Mouse (Mus musculus) lung, embryonic 14.5 days (tissue): ENCODE measurements at regions not wholly inside any gene's neighbourhood (a gene's known extent, or its start where the extent isn't known, plus 50 kb on each side); places are given as distances from the start of the nearest gene placed in this dataset.
A peak's percentile ranks its signal among the peaks of the same experiment; 100 is the strongest.

Experiments used
- ATAC-seq: fragments of 200-750 bp; cut with Nextera tagmentation; 2 replicates; pipeline ENCODE4 v1.8.0; 2017; ENCODE audit warnings: mild to moderate bottlenecking, moderate TSS enrichment, moderate library complexity; ENCODE audit not compliant: insufficient read depth
- DNase-seq: peaks from one replicate; pipeline ENCODE4 v3.0.0-alpha.2; 2015
- H3K27ac ChIP-seq: fragments of 300-500 bp; sonication (generic); 2 replicates; pipeline ENCODE4 v1.5.1; 2014; ENCODE audit warnings: low read depth, mild to moderate bottlenecking, moderate library complexity
- H3K27me3 ChIP-seq: fragments of 300-500 bp; sonication (generic); 2 replicates; pipeline ENCODE4 v1.6.1; 2014; ENCODE audit warnings: low read length, control low read depth; ENCODE audit not compliant: insufficient read depth
- H3K36me3 ChIP-seq: fragments of 300-500 bp; sonication (generic); 2 replicates; pipeline ENCODE4 v1.6.1; 2014; ENCODE audit warnings: control low read depth; ENCODE audit not compliant: insufficient read depth
- H3K4me1 ChIP-seq: fragments of 300-500 bp; sonication (generic); 2 replicates; pipeline ENCODE4 v1.6.1; 2014; ENCODE audit warnings: antibody characterized with exemption, control low read depth; ENCODE audit not compliant: insufficient read depth
- H3K4me2 ChIP-seq: fragments of 300-500 bp; sonication (generic); 2 replicates; pipeline ENCODE4 v1.6.1; 2014; ENCODE audit warnings: mild to moderate bottlenecking
- H3K4me3 ChIP-seq: fragments of 300-500 bp; sonication (generic); 2 replicates; pipeline ENCODE4 v1.5.1; 2014; ENCODE audit warnings: low read depth, low read length
- H3K9ac ChIP-seq: fragments of 300-500 bp; sonication (generic); 2 replicates; pipeline ENCODE4 v1.6.1; 2014
- H3K9me3 ChIP-seq: fragments of 300-500 bp; sonication (generic); 2 replicates; pipeline ENCODE4 v1.6.1; 2016; ENCODE audit warnings: low read depth, low read length, control low read depth
- CTCF ChIP-seq: IDR thresholded peaks from 2 replicates; pipeline ENCODE4 v1.5.1; 2016; ENCODE audit warnings: antibody characterized with exemption, low read depth
- WGBS: fragments of 180-500 bp; shearing (Covaris S2); extraction: QIAGEN DNeasy Blood & Tissue Kit; methylation state at CpG from one replicate; pipeline ENCODE4 v1.1.7; 2014; 5-methylcytosine and 5-hydroxymethylcytosine counted together

DNA sequence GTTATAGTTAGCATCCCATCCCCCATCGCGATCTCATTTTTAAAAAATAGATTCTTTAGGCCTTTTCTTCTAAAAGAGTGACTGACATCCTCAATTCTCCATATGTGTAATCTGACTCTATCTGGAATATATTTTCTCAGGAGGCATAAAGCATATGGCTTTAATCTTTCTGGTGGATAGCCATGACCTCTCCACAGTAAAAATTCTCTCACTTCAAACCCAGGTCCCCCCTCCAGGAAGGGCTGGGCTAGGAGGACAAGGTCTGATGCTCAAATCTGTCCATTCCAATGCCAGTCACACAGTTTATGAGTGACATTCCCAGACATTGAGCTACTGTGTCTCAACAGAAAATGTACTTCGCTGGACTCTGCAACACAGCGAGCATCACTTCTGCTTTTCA lies 226.8 kb upstream of the Kdm8 start:
- ATAC-seq (no peak), DNase-seq (no peak)
- H3K36me3 ChIP-seq: no peaks in the 10 kb centered on the region
- H3K27ac ChIP-seq: no peak overlapping the region
- TF ChIP-seq CTCF: no peak
- H3K4me3 ChIP-seq: no peak overlapping the region
- H3K4me1 ChIP-seq: no peaks in the 10 kb centered on the region
- H3K27me3 ChIP-seq: no peaks in the 10 kb centered on the region
- no peak overlapping the region for H3K9ac ChIP-seq
- H3K4me2 ChIP-seq: no peak overlapping the region
- no peaks in the 10 kb centered on the region for H3K9me3 ChIP-seq
- WGBS: 86% methylated on average over 4 of the region's 4 CpGs

DNA sequence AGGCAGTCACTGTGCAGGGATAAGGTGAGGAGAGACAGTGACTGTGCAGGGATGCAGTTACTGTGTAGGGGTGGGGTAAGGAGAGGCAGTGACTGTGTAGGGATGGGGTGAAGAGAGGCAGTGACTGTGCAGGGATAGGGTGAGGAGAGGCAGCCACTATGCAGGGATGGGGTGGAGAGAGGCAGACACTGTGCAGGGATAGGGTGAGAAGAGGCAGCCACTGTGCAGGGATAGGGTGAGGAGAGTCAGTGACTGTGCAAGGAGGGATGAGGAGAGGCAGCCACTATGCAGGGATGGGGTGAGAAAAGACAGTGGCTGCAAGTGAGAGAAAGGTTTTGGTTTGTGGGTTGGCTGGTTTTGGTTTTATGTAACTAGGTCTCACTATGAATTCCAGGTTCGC lies 221.8 kb upstream of the Kdm8 start:
- ATAC-seq: no peak
- no peak overlapping the region for H3K4me2 ChIP-seq
- WGBS: 80% methylated on average over 1 of the region's 1 CpGs
- no peak overlapping the region for H3K27ac ChIP-seq
- H3K9ac ChIP-seq: no peak overlapping the region
- H3K36me3 ChIP-seq: no peaks in the 10 kb centered on the region
- no peak for TF ChIP-seq CTCF
- no peaks in the 10 kb centered on the region for H3K27me3 ChIP-seq
- no peaks in the 10 kb centered on the region for H3K4me1 ChIP-seq
- H3K4me3 ChIP-seq: no peak overlapping the region
- DNase-seq: no peak
- no peaks in the 10 kb centered on the region for H3K9me3 ChIP-seq

DNA sequence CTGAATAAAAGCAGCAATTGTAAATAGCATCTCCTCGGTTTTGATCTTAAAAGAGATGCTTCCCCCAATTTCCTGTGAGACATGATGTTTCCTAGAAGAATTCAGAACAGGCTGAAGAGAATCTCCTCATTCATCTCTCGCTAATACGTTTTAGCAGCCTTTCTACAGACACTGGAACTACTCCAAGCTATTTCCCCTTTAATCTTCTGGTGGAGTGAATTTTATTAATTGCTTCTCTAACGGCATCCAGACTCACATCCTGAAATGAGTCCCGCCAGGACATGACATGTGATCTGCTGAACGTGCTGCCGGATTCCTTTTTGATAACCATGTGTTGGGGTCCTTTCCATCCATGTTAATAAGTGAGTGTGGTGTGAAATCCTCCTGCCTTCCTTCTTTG lies 209.6 kb upstream of the Kdm8 start:
- DNase-seq: peak; percentile 42
- no peak overlapping the region for H3K4me2 ChIP-seq

DNA sequence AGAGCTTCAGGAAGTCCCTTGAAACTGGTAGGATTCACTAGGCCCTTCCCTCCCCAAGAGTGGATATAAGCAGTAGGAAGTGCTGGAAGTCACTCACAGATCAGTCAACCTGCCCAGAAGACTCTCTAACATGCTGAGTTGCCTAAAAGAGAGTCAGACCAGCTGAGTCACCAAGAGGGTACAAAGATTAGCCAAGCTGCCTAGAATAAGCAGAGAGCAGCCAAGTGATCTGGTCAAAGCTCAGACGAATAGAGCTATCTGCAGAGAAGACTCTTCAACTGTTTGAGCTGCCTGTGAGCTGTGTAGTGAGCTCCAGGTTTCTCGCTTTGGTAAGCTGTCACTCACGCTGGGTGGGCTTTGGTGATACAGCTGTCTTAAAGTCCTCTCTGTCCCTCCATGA lies 207.4 kb upstream of the Kdm8 start:
- no peaks in the 10 kb centered on the region for H3K27me3 ChIP-seq
- ATAC-seq (no peak), DNase-seq (no peak)
- no peaks in the 10 kb centered on the region for H3K9me3 ChIP-seq
- H3K9ac ChIP-seq: no peak overlapping the region
- H3K27ac ChIP-seq: no peak overlapping the region
- H3K4me1 ChIP-seq: no peaks in the 10 kb centered on the region
- no peak overlapping the region for H3K4me3 ChIP-seq
- no peaks in the 10 kb centered on the region for H3K36me3 ChIP-seq
- TF ChIP-seq CTCF: no peak
- no peak overlapping the region for H3K4me2 ChIP-seq
- 74% methylated on average over 3 of the region's 3 CpGs for WGBS

More for the DNA sequence above, 209.6 kb upstream of the Kdm8 start:
- no peak for TF ChIP-seq CTCF
- Histone ChIP-seq H3K27me3 (no peaks in the 10 kb centered on the region), H3K9me3 (no peaks in the 10 kb centered on the region), H3K4me3 (no peak overlapping the region), H3K27ac (no peak overlapping the region), H3K36me3 (no peaks in the 10 kb centered on the region), H3K9ac (no peak overlapping the region), H3K4me1 (no peaks in the 10 kb centered on the region)
- 23% methylated on average over 7 of the region's 7 CpGs for WGBS
- ATAC-seq: no peak; the same call in 1 of the 2 replicates

DNA sequence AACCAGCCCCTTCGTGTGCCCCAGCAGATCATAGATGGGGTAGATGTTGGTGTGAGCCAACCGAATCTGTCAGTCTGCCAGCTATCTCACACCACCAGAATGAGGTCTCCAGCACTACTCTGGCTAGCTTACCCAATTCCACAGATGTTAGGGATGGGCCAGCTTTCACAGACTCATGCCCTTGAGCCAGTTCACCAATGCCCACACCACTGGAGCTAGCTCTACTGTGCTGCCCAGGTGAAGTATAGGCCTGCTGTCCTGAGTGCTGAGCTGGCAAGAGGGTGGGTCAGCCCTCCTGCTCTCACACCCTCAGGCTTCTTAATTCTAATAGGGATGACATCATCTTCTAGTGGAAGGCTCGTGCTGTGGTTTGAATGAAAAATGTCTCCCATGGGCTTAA lies 201.5 kb upstream of the Kdm8 start:
- H3K27me3 ChIP-seq: no peaks in the 10 kb centered on the region
- H3K36me3 ChIP-seq: no peaks in the 10 kb centered on the region
- no peak for TF ChIP-seq CTCF
- H3K4me2 ChIP-seq: no peak overlapping the region
- ATAC-seq (no peak), DNase-seq (no peak)
- no peak overlapping the region for H3K27ac ChIP-seq
- no peaks in the 10 kb centered on the region for H3K9me3 ChIP-seq
- WGBS: 62% methylated on average over 3 of the region's 3 CpGs
- H3K4me3 ChIP-seq: no peak overlapping the region
- no peak overlapping the region for H3K9ac ChIP-seq
- no peaks in the 10 kb centered on the region for H3K4me1 ChIP-seq

DNA sequence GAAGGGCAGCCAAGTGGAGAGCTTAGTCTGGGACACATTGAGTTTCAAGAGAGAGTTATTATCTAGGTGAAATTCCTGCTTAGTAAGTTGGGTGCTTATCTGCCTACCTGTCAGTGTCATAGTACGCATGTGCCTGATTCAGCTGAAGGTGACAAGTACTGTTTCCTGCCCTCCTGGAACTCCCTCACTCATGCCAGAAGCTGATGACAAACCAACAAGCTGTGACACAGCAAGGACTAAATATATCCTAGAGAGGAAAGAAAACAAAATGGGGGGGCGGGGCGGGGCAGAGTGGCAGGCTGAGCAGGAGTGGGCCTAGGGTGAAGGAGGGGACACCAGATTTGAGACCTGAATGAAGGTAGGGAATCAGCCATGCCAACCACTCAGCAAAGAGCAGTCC lies 196.1 kb upstream of the Kdm8 start:
- ATAC-seq (no peak), DNase-seq (no peak)
- H3K4me1 ChIP-seq: no peaks in the 10 kb centered on the region
- H3K27me3 ChIP-seq: no peaks in the 10 kb centered on the region
- H3K36me3 ChIP-seq: no peaks in the 10 kb centered on the region
- WGBS: 93% methylated on average over 3 of the region's 3 CpGs
- no peak overlapping the region for H3K9ac ChIP-seq
- no peak overlapping the region for H3K4me3 ChIP-seq
- no peaks in the 10 kb centered on the region for H3K9me3 ChIP-seq
- TF ChIP-seq CTCF: no peak
- H3K27ac ChIP-seq: no peak overlapping the region
- no peak overlapping the region for H3K4me2 ChIP-seq

DNA sequence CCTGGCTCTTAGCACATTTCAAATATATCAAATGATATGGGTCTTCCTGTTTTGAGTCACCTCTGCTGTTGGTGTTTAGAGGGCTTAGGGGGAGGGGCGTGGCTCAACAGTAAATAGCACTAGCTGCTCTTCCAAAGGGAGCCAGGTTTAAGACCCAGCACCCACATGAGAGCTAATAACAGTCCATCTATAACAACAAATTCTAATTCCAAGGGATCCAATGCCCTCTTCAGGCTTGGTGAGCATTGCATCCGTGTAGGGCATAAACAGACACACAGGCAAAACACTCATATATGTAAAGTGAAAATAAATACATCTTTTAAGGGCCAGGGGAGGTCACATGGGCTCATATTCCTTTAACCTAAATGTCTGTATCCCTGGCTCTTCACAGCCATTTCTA lies 194.1 kb upstream of the Kdm8 start:
- Histone ChIP-seq H3K4me3 (no peak overlapping the region), H3K36me3 (no peaks in the 10 kb centered on the region), H3K4me2 (no peak overlapping the region), H3K9me3 (no peaks in the 10 kb centered on the region), H3K27me3 (no peaks in the 10 kb centered on the region), H3K4me1 (no peaks in the 10 kb centered on the region), H3K9ac (no peak overlapping the region), H3K27ac (no peak overlapping the region)
- 74% methylated on average over 2 of the region's 2 CpGs for WGBS
- DNase-seq (no peak), ATAC-seq (no peak)
- TF ChIP-seq CTCF: no peak

DNA sequence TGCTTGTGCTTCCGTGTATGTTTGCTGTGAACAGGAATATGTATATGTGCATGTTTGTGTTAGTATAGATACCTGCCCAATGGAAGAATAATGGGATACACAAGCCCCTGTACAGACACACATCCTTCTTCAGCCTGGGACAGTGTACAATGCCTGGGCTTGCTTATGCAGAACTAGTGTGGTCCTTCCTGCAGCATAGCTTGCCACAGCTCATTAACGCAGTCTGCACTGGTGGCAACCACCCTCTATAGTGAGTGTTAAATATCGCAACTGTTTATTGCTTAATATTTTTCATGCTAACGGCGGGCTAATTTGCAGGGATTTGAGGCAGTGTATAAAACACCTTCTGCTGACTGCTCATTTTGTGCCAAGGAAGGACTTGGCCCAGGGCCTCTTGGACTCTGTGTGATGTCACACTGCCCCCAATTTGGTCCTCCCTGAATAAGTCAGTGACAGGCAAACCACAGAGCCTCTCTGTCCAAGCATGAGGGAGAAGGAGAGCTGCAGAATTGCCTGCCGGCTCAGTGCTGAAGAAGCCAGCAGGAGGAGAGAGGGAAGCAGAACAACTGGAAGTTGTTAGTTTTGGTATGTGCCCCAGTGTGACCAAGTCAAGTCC lies 193.4 kb upstream of the Kdm8 start:
- Histone ChIP-seq H3K27me3 (no peaks in the 10 kb centered on the region), H3K9me3 (no peaks in the 10 kb centered on the region), H3K27ac (no peak overlapping the region), H3K36me3 (no peaks in the 10 kb centered on the region), H3K4me2 (no peak overlapping the region), H3K4me3 (no peak overlapping the region), H3K9ac (no peak overlapping the region), H3K4me1 (no peaks in the 10 kb centered on the region)
- peak; percentile 21; the same call in 1 of the 2 replicates for ATAC-seq
- WGBS: 62% methylated on average over 6 of the region's 6 CpGs
- no peak for TF ChIP-seq CTCF
- peak; percentile 37 for DNase-seq
